Mouse (Mus musculus) layer of hippocampus, adult 2 months (tissue): ENCODE results near the gene Wwp2. TPM values are rescaled to one million over a fixed set of nuclear protein-coding genes. Genes with fewer than 3 reads are reported as not detected.

Experiments
- DNase-seq, 2 experiments: peaks; one replicate each; pipeline ENCODE4 v3.0.0; 2022; ENCODE audit warnings: low spot score in 2 of 2
- H3K27ac ChIP-seq: fragments of 200-600 bp; 2 replicates; pipeline ENCODE4 v1.8.1; 2022
- H3K4me3 ChIP-seq: fragments of 200-600 bp; 2 replicates; pipeline ENCODE4 v1.8.1; 2022; ENCODE audit warnings: mild to moderate bottlenecking
- CTCF ChIP-seq: fragments of 200-600 bp; conservative IDR thresholded peaks from 2 replicates; pipeline ENCODE4 v1.8.1; 2022; ENCODE audit warnings: antibody characterized with exemption, mild to moderate bottlenecking, moderate library complexity
- total RNA-seq, 2 experiments: library from RNA; stranded (reverse); gene quantifications; 2 replicates each; pipeline ENCODE4 v1.2.3; 2021

The Wwp2 gene
- total RNA-seq, 2 experiments from 2014 or later = 37.1 to 38.0 TPM

DNA sequence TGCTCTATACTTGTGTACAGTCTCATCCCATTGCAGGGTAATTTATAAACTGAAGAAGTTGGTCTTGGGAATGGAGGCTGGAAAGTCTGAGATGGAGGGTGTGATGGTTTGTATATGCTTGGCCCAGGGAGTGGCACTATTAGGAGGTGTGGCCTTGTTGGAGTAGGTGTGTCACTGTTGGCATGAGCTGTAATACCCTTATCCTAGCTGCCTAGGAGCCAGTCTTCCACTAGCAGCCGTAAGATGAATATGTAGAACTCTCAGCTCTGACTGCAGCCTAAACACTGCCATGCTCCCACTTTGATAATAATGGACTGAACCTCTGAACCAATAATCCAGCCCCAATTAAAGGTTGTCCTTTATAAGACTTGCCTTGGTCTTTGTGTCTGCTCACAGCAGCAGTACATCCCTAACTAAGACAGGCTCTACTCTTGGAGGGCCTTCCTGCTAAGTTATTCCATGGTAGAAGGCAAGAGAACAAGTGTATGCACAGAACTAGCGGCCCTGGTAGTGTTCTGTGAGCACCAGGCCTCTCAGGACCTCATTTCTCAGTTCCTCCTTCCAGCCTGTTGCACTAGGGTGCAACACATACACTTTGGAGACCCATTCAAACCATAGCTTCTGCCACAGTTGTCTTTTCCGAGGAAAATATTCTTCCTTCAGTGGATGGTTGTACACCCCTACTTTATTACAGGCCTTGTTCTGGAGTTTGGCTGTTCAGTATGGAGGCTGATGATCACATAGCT is 3.9 kb downstream of the Wwp2 start:
- Histone ChIP-seq H3K4me3 (no peak overlapping the region), H3K27ac (no peak overlapping the region)
- no peak for TF ChIP-seq CTCF
- DNase-seq = no peak

- Histone ChIP-seq H3K4me3 (no peak overlapping the region), H3K27ac (no peak overlapping the region)
- DNase-seq = no peak
- TF ChIP-seq CTCF = no peak
Observed at GRCm38 (mm10) chr8:107444626-107445025, 8.5 kb downstream of the Wwp2 start.

- Histone ChIP-seq H3K27ac (no peak overlapping the region), H3K4me3 (no peak overlapping the region)
- DNase-seq = no peak
- no peak for TF ChIP-seq CTCF
Observed at GRCm38 (mm10) chr8:107447713-107448112, 11.5 kb downstream of the Wwp2 start.

DNA sequence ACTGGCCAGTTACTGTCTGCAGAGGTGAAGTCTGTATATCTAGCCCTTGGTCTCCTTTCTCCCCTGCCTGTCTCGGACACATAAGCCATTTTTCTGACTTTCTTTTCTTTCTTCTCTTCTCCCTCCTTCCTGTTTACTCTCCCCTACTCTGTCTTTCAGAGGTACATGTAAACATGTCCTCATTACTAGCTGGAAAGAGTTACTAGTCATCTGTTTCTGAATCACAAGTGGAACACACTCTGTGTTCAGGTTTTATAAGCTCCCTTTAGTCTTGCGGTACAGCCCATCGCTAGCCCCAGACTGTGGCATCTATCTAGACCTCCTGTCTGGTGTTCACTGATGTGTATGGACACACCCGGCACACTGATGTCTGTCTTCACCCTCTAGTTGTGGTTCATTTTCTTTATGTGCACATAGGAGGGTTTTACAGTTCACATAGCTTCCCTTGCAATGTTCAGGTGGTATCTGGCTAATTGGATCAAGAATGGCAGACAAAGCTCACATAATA is 12.3 kb downstream of the Wwp2 start:
- TF ChIP-seq CTCF = no peak
- no peak overlapping the region for H3K4me3 ChIP-seq
- H3K27ac ChIP-seq = no peak overlapping the region
- DNase-seq = no peak

- TF ChIP-seq CTCF = no peak
Observed at GRCm38 (mm10) chr8:107449130-107449529, 13.0 kb downstream of the Wwp2 start.

DNA sequence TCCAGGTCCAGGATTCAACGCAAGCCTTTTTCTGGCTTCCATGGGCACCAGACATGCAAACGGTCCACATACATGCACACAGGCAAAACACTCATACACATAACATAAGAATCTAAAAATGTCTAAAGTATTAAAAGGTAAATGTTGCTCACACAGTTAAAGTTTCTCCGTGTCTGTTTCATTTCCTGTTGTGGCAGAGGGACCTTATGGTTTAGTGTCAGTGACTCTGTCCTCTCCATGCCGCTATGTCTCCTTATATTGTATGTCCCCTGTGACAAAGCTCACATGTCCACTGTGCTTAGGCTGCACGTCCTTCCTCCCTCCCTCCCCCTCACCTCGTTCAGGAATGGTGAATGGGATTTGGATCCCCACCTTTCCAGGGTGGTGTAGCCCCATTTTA is 13.5 kb downstream of the Wwp2 start:
- no peak for TF ChIP-seq CTCF
- no peak overlapping the region for H3K4me3 ChIP-seq
- DNase-seq = no peak
- H3K27ac ChIP-seq = no peak overlapping the region

More at GRCm38 (mm10) chr8:107449130-107449529, 13.0 kb downstream of the Wwp2 start:
- H3K4me3 ChIP-seq = no peak overlapping the region
- H3K27ac ChIP-seq = no peak overlapping the region
- DNase-seq = no peak

DNA sequence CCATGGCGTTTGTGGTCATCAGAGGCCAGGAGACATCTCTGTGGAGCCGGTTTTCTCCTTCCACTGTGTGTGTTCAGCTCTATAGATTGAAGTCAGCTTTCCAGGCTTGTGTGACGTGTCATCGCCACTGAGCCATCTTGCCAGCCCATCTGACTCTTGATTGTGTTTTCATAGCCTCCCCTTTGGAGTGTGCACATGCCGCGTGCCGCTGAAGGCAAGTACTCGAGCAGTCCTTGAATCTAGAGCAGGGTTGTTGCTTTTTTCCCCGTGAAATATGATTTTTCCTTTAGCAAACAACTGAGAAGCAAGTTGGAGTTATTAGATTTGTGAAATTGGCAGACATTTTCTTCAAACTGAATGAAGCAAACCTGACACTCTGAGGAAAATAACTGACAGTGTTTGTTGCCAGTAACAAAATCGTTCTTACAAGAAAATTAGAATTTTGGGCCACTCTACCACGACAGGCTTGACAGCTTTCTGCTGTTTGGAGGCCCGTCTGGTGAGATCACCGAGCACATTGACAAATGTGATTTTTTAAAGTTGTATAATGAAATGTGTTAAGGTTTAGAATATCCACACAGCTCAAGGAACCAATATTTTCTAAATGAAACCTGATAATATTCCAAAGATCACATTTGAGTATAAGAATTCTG is 15.4 kb downstream of the Wwp2 start:
- H3K4me3 ChIP-seq = no peak overlapping the region
- no peak for DNase-seq
- TF ChIP-seq CTCF = no peak
- no peak overlapping the region for H3K27ac ChIP-seq

DNA sequence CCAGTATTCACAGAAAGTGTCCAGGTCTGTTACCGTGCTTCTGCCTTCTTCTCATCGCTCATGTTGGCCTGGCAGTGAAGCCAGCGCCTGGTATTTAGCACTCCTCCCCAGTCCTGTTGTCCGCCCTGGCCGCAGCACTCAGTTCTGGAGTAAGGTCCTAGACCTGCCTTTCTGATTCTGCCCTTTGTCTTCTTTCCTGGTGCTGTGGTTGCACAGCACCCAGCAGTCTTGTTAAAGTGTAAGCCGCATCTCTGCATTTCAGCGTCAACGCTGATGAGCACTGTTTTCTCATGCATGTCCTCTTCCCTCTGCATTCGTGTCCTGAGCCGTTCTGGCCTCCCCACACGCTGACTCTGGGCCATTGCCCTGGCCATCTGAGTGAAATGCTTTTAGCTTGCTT is 17.2 kb downstream of the Wwp2 start:
- no peak overlapping the region for H3K27ac ChIP-seq
- no peak for TF ChIP-seq CTCF
- no peak overlapping the region for H3K4me3 ChIP-seq
- no peak for DNase-seq

- peak; percentile 94 for TF ChIP-seq CTCF
- no peak overlapping the region for H3K4me3 ChIP-seq
- peak in 1 of 2 experiments; percentile 46 for DNase-seq
- H3K27ac ChIP-seq = no peak overlapping the region
Observed at GRCm38 (mm10) chr8:107455268-107455667, 19.1 kb downstream of the Wwp2 start.

DNA sequence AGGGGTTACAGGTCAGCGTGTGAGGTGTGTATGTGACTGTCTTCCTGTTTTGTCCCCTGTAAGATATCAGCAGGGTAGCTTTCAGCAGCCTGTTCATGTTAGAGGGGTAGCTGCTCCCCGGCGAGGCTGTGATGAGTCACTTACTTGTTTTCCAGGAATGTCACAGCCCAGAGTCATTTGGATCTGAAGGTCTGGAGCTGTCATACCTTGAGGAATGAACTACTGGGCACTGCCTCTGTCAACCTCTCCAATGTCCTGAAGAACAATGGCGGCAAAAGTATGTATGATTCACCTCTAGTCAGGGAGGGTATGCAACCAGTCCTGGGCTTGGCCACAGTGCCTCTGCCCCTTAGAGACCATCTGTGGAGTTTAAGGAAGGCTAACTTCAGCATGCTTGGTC is 21.6 kb downstream of the Wwp2 start:
- no peak for DNase-seq
- no peak overlapping the region; the same call in 1 of the 2 replicates for H3K27ac ChIP-seq
- H3K4me3 ChIP-seq = no peak overlapping the region
- TF ChIP-seq CTCF = no peak

GRCm38 (mm10) chr8:107458281-107458680 is 22.1 kb downstream of the Wwp2 start:
- TF ChIP-seq CTCF = no peak
- Histone ChIP-seq H3K4me3 (no peak overlapping the region), H3K27ac (peak overlapping the region; percentile 7; the same call in 1 of the 2 replicates)
- DNase-seq = no peak

GRCm38 (mm10) chr8:107462423-107462822 is 26.3 kb downstream of the Wwp2 start:
- no peak overlapping the region for H3K4me3 ChIP-seq
- H3K27ac ChIP-seq = no peak overlapping the region
- no peak for TF ChIP-seq CTCF
- no peak for DNase-seq

GRCm38 (mm10) chr8:107465332-107465990 is 29.3 kb downstream of the Wwp2 start:
- DNase-seq = no peak
- no peak overlapping the region for H3K27ac ChIP-seq
- no peak overlapping the region for H3K4me3 ChIP-seq
- no peak for TF ChIP-seq CTCF
